ENCODE assay signal across 8 mouse cellular contexts in genomic region chr11:75053722-75054121, GRCm38 (mm10).
DNase-seq lines count a peak whose midpoint lies in the region; ATAC-seq and TF ChIP-seq lines count a peak whose summit lies in the region.

No protein-coding gene starts in this region.

- no peak overlapping the region for H3K9ac ChIP-seq in neural tube, embryonic 11.5 days (ENCODE audit: low read length)
- no peak overlapping the region for H3K9ac ChIP-seq in limb, embryonic 13.5 days

- H3K4me3 ChIP-seq in gastrocnemius, adult 2 months: no peak overlapping the region
- no peak overlapping the region for H3K4me3 ChIP-seq in neural tube, embryonic 11.5 days (ENCODE audit: low read depth, low read length)
- no peak overlapping the region for H3K4me3 ChIP-seq in limb, embryonic 13.5 days
- no peak overlapping the region for H3K4me3 ChIP-seq in layer of hippocampus, adult 2 months

- WGBS in neural tube, embryonic 11.5 days: 59% methylated on average over 7 of the region's 7 CpGs
- WGBS in limb, embryonic 13.5 days: 31% methylated on average over 7 of the region's 7 CpGs

- peak overlapping the region; percentile 86 for H3K27ac ChIP-seq in gastrocnemius, adult 2 months
- 0 out of 2 replicates have a peak overlapping the region, but pooled peaks have one; percentile 35 for H3K27ac ChIP-seq in neural tube, embryonic 11.5 days (ENCODE audit: low read depth, low read length)
- peak overlapping the region; percentile 91 for H3K27ac ChIP-seq in limb, embryonic 13.5 days
- no peak overlapping the region for H3K27ac ChIP-seq in layer of hippocampus, adult 2 months

- no peaks in the 10 kb centered on the region for H3K9me3 ChIP-seq in neural tube, embryonic 11.5 days (ENCODE audit: control insufficient read depth, low read length)
- no peaks in the 10 kb centered on the region for H3K9me3 ChIP-seq in limb, embryonic 13.5 days

- no peaks in the 10 kb centered on the region for H3K27me3 ChIP-seq in neural tube, embryonic 11.5 days (ENCODE audit: control insufficient read depth, insufficient read depth, low read length)
- H3K27me3 ChIP-seq in limb, embryonic 13.5 days: no peaks in the 10 kb centered on the region

- H3K4me1 ChIP-seq in neural tube, embryonic 11.5 days (ENCODE audit: control insufficient read depth, insufficient read depth, low read length): peaks cover 17% of the 10 kb centered on the region
- peaks cover 63% of the 10 kb centered on the region for H3K4me1 ChIP-seq in limb, embryonic 13.5 days

- H3K4me2 ChIP-seq in neural tube, embryonic 11.5 days (ENCODE audit: low read depth): no peak overlapping the region
- peak overlapping the region; percentile 25; the same call in 1 of the 2 replicates for H3K4me2 ChIP-seq in limb, embryonic 13.5 days (replicated peaks)

- no peak for DNase-seq in gastrocnemius, adult 2 months
- DNase-seq in gastrocnemius, postnatal 25 days: no peak
- DNase-seq in neural tube, embryonic 11.5 days (ENCODE audit: low spot score): no peak
- DNase-seq in neural tube, embryonic 10.5 days (ENCODE audit: extremely low spot score, low spot score): no peak
- no peak for DNase-seq in layer of hippocampus, adult 2 months (ENCODE audit: low spot score in 2 of 2)
- no peak for DNase-seq in layer of hippocampus, adult 8-10 months (ENCODE audit: low spot score in 2 of 2)
- DNase-seq in right cerebral cortex, adult 2 months (ENCODE audit: low spot score in 2 of 2): no peak

- no peak for ATAC-seq in neural tube, embryonic 11.5 days (ENCODE audit: insufficient read depth, low FRiP score, low TSS enrichment)
- ATAC-seq in limb, embryonic 13.5 days (ENCODE audit: low FRiP score, low read depth): no peak

- H3K36me3 ChIP-seq in neural tube, embryonic 11.5 days (ENCODE audit: control insufficient read depth, insufficient read depth, low read length): 0 out of 2 replicates have a peak, but pooled peaks cover 2% of the 10 kb centered on the region
- peaks cover 15% of the 10 kb centered on the region for H3K36me3 ChIP-seq in limb, embryonic 13.5 days

- intact Hi-C loops in gastrocnemius, adult 2 months (cut with DNase I): no loop called here

- TF ChIP-seq CTCF in gastrocnemius, adult 2 months (IDR thresholded peaks at IDR 0.05): no peak
- TF ChIP-seq CTCF in layer of hippocampus, adult 2 months (conservative IDR thresholded peaks at IDR 0.05): no peak
